Mouse (Mus musculus) heart, postnatal 14 days (tissue): ENCODE measurements around the gene 1810024B03Rik. TPM values are rescaled to one million over a fixed set of nuclear protein-coding genes. Genes with fewer than 3 reads are reported as not detected.

Experiments
- DNase-seq, 2 experiments: peaks; one replicate each; pipeline ENCODE4 v3.0.0; 2021 to 2022
- intact Hi-C: fragments of 180-260 bp; cut with DNase I; formaldehyde crosslinking; loops from one replicate; pipeline ENCODE4 v1.15.1; 2025
- total RNA-seq, 2 experiments: library from RNA; stranded (reverse); gene quantifications; 2 replicates each; pipeline ENCODE4 v1.2.3; 2021

The 1810024B03Rik gene
- total RNA-seq, 2 experiments from 2014 or later: 0.56 to 0.60 TPM

DNA sequence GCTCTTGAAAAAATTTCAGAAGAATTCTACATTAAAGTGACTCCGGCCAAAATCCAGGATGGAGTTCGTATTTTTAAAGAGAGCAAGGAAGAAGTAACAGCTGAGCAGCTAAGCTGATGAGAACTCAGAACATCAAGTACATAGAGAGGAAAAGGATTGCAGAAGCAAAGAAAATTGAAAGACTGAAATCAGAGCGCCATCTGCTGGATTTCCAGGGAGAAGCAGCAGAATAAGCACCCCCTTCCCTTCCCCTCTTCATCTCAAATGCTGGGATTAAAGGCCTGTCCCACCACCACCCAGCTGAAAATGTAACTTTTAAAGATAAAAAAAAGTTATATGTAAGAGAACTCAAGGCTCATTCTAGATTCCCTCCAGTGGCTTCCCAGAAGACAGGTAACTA is 3.1 kb downstream of the 1810024B03Rik start:
- peak; percentile 64 to 75 for DNase-seq
- intact Hi-C loops: loop anchor here (2.0 to 10.0 kb wide), 3 partner anchors 38 to 190 kb away; no protein-coding TSS in a partner anchor

DNA sequence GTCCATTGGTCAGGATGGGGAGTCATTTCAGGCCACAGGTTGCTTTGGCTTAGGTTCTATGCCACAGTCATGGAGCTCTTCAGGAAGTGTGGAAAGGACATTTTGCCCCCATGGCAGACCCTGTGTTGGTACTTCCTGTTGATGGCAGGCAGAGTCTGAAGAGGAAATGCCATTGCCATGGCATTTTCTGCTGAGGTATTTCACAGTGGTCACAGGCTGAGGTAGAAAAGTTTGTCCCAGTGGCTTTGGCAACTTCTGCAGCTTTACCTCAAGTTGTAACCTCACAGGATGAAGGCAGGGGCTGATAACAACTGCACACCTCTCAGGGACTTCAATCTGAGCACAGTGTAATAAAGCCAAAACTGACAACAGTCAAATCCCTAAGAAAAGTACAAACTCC is 18.5 kb downstream of the 1810024B03Rik start:
- intact Hi-C loops: no loop called here
- DNase-seq: no peak

DNA sequence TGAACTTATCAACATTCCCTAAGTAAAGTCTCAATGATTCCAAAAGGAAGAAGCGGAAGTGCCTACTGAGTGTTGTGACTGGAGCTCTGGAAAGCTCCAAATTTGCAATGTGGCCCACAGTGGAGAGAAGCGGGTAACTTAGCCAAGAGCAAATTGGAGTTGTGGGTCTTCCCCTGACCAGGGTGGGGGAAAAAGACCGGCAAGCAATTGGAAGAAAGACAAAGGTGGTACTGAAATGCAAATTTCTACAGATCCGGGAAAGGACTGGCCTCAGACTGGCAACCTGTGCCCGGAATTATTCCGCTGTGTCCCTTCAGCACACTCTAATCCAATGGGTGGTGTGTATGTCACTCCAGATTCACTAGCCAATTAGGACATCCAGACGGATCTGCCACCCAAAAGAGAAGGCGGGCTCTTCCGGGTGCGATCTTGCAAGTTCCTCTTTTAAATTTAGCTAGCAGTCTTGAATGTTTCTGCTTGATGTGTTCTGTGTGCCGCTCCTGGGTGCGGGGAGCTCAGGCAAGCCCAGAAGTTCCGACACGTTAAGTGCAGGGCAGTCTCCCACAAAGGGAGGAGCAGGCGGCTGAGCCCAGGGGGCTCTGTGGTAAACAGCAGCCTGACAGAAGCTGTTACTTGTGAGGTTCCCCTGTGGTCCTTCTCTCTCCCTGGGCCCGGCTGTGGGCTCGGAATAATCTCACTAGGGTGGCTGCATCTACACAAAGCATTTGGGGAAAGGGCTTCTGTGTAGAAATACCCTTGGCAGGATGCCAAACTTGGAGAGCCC is 25.3 kb downstream of the 1810024B03Rik start:
- intact Hi-C loops: no loop called here
- DNase-seq: peak; percentile 73 to 81

DNA sequence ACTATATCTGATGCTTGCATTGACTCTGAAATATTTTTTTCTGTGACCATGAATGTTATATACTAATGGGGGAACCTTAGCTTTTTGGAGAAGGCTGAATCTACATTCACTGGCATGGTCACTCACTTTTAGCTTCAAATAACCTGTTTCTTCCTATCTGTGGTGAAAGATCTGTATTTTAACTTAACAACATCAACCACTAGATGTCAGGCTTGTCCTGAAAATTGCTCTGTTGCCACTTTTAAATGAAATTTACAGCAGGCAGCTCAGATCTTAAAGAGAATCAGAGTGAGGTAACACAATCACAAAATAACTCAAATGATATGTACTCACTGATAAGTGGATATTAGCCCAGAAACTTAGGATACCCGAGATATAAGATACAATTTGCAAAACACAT is 41.8 kb downstream of the 1810024B03Rik start:
- intact Hi-C loops: loop anchor here (2.0 to 5.0 kb wide), 2 partner anchors 39 to 176 kb away; no protein-coding TSS in a partner anchor
- peak in 1 of 2 experiments; percentile 45 for DNase-seq

DNA sequence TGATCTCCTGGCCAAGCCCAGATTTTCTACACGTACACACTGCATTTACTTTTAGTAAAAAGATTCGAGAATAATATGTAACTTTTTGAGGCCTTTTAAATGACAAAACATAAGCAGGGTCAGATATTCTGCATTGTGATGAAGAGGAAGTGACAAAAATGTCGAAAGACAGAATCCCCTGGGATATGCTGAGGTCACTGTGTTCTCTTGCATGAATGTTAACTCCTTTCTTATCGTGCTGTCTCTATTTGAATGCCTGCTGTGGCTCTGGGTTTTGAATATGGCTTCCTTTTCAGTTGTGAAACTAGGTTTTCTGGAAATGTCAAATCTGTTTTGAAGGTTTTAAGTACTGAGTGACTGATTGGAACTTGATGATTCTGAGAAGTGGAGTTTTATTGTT is 42.4 kb downstream of the 1810024B03Rik start:
- intact Hi-C loops: loop anchor here (2.0 to 5.0 kb wide), 2 partner anchors 39 to 177 kb away; no protein-coding TSS in a partner anchor
- DNase-seq: no peak

DNA sequence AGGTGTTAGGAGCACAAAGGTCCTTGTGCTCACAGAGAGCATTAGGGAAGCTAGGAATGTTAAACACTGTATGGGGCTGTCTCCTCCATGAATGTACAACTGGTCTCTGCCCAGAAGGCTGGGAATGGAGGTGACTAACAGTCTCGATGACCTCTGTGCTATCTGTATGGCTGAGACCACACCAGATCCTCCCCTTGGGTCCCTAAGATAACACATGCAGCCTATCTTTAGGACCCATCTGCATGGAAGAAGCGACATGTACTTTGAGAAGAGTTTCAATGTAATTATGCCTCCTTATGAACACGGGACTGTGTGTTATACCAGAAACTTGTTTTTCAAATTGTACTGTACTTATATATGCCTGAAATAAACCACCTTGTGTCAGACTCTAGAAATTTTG is 62.4 kb downstream of the 1810024B03Rik start:
- intact Hi-C loops: no loop called here
- DNase-seq: no peak

DNA sequence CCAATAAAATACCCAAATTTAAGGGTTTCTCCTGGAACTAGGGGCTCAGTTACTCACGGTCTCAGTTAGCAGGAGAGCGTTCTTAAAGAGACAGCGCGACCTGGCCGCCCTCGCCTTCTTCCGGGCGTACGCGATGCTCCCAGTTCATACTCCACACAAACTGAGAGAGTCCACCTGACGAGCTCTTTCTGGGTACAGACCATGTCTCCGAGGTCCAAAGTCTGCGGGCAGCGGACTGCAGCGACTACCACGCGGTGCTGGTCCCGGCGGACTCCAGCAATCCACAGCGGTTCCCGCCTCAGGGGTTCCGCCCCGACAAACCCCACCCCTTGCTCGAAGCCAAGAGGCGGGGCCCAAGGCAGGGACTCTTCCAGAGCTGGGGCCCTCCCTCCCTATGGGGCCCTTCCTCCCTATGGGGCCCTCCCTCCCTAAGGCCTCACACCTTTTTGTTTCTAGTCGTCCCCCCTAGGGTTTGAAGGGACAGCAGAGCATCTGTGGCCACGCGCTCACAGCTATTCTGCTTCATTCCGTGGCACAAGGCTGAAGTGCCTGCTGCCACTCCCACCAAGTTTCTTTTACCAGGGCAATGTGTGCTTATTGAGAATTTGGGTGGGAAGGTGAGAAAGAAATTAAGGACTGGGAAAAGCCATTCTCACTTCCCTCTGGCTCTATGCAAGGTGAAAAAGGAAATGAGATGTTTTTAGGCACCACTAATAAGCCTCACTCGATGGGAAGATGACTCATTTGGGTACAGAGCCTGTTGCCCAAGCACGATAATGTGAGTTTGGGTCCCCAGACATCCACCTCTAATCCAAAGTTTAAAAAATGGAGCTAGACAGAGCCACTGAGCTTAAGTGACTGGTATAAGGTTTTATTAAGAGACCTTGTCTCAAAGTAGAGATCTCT is 64.7 kb downstream of the 1810024B03Rik start, which contains the start of gene Itpripl1:
TSS of gene Itpripl1 (minus strand) at position 285 of the 906 bp plus-strand sequence.
- peak; percentile 87 to 88 for DNase-seq
- intact Hi-C loops: loop anchor here (5.0 kb wide), 1 partner anchor 71 kb away; the partner anchor contains the start of gene Blvra

DNA sequence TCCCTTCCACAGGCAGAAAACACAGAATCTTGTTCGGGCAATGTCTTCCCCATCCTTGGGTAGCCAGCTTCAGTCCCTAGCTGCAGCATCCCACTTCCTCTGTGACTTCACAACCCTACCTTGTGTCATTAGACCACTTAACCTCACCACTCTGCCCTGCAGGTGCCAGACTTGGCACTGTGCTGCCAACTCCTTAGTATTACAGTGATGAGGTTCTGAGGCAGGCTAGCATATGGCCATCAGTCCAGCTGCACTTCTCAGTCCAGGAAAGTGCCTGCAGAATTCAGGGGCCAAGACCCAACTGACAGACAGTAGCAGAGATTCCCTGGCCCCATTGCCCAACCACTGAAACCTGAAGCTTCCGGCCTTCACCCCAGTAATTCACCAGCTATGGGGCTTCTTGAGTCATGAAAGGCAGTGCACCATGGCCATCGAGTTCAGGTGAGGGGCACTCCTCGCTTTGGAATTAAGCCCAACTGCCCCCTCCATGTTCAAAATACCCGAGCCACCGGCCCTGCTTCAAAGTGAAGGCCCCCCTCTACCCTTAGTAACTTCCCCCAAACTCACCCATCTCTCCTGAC is 65.4 kb downstream of the 1810024B03Rik start:
- DNase-seq: no peak
- intact Hi-C loops: loop anchor here (5.0 kb wide), 1 partner anchor 70 kb away; the partner anchor contains the start of gene Blvra

DNA sequence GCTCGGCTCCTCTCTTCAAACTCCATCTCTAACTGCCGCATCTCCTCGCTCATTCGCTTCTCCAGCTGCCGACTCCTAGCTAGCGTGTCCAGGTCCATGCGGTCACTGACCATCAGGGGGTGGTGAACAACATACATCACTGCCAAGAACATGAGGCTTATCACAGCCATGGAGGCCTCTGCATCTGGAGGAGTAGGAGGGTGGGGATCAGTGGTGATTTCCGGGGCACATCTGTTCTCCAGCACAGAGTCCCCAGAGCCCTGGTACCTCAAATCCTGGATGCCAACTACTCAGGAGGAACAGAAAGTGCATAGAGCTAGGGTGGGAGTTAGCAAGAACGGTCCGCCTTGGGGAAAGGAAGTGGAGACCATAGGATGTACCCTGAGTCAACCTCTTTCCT is 66.0 kb downstream of the 1810024B03Rik start:
- intact Hi-C loops: loop anchor here (5.0 kb wide), 1 partner anchor 70 kb away; the partner anchor contains the start of gene Blvra
- peak in 1 of 2 experiments; percentile 31 for DNase-seq

DNA sequence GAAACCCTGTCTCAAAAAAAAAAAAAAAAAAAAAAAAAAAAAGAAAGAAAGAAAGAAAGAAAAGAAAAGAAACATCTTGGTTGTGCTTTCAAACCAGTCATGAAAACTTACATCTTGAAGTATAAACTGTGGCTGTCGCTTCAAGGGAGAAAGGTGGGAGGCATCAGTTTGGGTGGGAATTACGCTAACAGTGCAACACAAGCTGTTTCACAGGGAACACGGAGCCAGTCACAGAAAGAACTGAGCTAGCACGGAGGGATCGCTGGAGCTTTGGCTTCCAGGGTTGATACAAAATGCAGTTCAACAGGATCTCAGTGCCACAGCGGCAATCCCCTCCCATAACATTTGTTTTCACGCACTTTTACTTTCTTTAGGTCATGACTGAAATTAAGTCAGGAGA is 68.1 kb downstream of the 1810024B03Rik start:
- no peak for DNase-seq
- intact Hi-C loops: loop anchor here (5.0 kb wide), 1 partner anchor 68 kb away; the partner anchor contains the start of gene Blvra

DNA sequence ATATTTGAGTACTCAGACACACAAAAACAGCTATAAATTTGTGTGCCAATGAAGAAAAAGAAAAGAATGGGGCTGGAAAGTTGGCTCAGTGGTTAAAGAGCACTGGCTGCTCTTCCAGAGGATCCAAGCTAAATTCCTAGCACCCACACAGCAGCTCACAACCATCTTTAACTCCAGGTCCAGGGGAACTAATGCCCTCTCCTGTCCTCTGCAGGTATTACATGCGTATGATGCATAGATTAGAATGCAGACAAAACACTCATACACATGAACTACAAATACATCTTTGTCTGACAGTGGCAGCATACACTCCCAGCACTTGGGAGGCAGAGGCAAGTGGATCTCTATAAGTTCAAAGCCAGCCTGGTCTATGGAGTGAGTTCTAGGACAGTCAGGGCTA is 68.5 kb downstream of the 1810024B03Rik start:
- intact Hi-C loops: loop anchor here (5.0 kb wide), 1 partner anchor 67 kb away; the partner anchor contains the start of gene Blvra

DNA sequence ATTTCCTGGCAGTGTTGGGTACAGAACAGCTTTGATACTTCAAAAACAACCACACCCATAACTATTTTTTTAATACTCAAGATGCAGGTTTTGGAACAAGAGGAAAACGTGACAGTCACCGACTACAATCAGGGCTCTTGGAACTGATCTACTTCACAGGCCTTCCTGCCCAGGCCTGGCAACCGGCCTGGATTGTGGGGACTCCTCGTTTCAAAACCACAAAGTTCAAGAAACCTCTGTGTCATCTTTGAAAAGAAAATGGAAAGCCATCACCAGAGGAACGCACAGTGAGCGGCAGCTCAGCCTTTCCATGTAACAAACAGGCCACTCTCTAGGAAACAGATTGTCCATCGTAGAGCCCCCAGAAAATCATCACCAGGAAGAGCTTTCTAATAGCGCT is 69.0 kb downstream of the 1810024B03Rik start:
- intact Hi-C loops: no loop called here
- peak; percentile 55 to 56 for DNase-seq

More for the DNA sequence above, 68.5 kb downstream of the 1810024B03Rik start:
- no peak for DNase-seq

DNA sequence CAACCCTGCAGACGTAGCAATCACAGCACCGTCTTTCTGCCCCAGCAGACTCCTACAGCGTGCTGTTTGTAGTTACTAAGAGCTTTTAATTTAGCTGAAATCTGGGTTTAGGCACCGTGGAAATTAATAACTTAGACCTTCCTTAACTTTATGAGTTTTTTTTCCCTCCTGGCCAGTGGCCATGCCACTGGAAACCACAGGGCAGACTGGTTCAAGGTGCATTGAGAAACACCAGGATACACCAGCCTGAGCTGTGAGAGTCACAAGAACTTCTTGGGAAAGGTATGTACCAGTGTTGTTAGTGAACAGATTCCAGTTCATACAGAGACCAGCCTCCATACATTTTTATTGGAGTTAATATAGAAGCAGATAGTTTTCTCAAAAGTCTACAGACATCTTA is 69.6 kb downstream of the 1810024B03Rik start:
- intact Hi-C loops: no loop called here
- DNase-seq: no peak

DNA sequence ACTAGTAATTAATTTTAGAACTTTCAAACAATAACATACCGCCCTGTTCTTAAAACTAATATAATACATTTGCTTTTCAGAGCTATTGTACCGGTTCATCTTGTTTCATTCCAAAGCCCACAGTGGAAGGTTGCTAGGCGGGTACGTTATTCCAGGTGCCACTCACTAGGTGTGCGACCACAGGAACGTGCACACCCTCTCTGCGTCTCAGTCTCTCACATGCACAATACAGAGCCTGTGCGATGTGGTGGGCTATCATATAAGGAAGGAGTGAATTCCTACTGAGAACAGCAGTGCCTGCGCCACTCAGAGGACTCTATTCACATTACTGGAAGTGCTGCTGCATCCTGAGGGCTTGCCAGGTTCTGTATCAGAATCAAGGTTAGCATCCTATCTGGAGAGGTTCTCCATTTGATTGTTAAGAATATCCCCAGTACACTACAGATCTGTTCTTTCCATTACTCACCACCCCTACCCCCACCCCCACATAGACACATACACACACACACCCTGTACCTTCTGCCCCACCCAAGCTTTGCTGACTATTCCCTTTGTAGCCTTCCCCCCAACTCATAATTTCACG is 70.2 kb downstream of the 1810024B03Rik start:
- DNase-seq: no peak
- intact Hi-C loops: no loop called here

DNA sequence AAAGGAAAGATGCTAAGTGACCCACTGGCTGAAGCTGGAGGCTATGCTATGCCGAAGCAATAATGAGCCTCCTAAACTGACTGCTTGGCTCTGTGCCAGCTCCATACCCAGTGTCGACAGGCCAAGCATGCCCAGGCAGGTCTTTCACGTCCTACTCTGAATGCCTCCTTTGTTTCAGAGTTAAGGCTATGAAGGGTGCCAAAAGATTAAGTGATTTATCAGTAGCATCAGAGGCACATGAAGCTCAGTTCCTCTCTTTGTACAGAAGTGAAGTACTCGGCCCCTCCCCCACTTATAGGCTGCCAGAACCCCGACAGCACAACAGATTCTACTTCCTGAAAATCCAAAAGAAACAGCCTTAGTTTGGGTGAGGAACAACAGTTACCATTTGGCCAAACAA is 71.1 kb downstream of the 1810024B03Rik start:
- DNase-seq: peak; percentile 50 to 55
- intact Hi-C loops: no loop called here

Other genes starting within 250 kb of the 1810024B03Rik start
- gene Ap4e1, start 199.6 kb downstream of the 1810024B03Rik start, total RNA-seq: 1 to 10 TPM; 7.3 to 8.7 TPM
- gene Blvra, start 137.6 kb downstream of the 1810024B03Rik start, total RNA-seq: 10 to 100 TPM; 17.4 to 19.5 TPM
- 1 to 10 TPM; 4.9 to 7.5 TPM for gene Ncaph, start 74.3 kb downstream of the 1810024B03Rik start, total RNA-seq
- 10 to 100 TPM; 16.4 to 21.3 TPM for gene Itpripl1, start 64.8 kb downstream of the 1810024B03Rik start, total RNA-seq
- 10 to 100 TPM; 57.3 to 57.6 TPM for gene Snrnp200, start 106 bp upstream of the 1810024B03Rik start, total RNA-seq
- gene Ciao1, start 39.5 kb upstream of the 1810024B03Rik start, total RNA-seq: 10 to 100 TPM; 57.2 to 59.4 TPM
- gene Tmem127, start 39.6 kb upstream of the 1810024B03Rik start, total RNA-seq: 10 to 100 TPM; 29.0 to 31.9 TPM
- gene Stard7, start 61.9 kb upstream of the 1810024B03Rik start, total RNA-seq: 100 to 1,000 TPM; 163 to 165 TPM
- gene Dusp2, start 127.9 kb upstream of the 1810024B03Rik start, total RNA-seq: 1 to 10 TPM; 1.0 to 4.0 TPM
- not detected for gene Astl, start 130.4 kb upstream of the 1810024B03Rik start, total RNA-seq
- 1 to 10 TPM; 1.4 to 1.9 TPM for gene Adra2b, start 154.9 kb upstream of the 1810024B03Rik start, total RNA-seq
- gene Gpat2, start 216.9 kb upstream of the 1810024B03Rik start, total RNA-seq: under 1 TPM in 1 of 2 experiments, not detected in 1; 0.12 TPM
- gene Fahd2a, start 236.3 kb upstream of the 1810024B03Rik start, total RNA-seq: 10 to 100 TPM; 25.9 to 30.2 TPM